Mouse (Mus musculus) fat pad, adult 2 months (tissue): ENCODE results near the gene Rras.
A peak's percentile ranks its signal among the peaks of the same experiment; 100 is the strongest.

Experiments used
- DNase-seq: peaks from one replicate; pipeline ENCODE4 v3.0.0-alpha.2; 2011; ENCODE audit warnings: low read depth, low spot score; ENCODE audit errors: extremely low read depth

Gene Rras

GRCm38 (mm10) chr7:45025601-45026220, 8.0 kb downstream of the Rras start:
- peak; percentile 97 for DNase-seq

- no peak for DNase-seq
Measured at GRCm38 (mm10) chr7:45026256-45026655, 8.5 kb downstream of the Rras start.

- DNase-seq = no peak
Measured at GRCm38 (mm10) chr7:45027761-45028160, 10.0 kb downstream of the Rras start.

GRCm38 (mm10) chr7:45028351-45028750, 10.6 kb downstream of the Rras start:
- DNase-seq = no peak

- no peak for DNase-seq
Measured at GRCm38 (mm10) chr7:45029995-45030394, 12.2 kb downstream of the Rras start.

- DNase-seq = no peak
Measured at GRCm38 (mm10) chr7:45030857-45031256, 13.1 kb downstream of the Rras start.

- DNase-seq = no peak
Measured at GRCm38 (mm10) chr7:45033722-45034359, 16.1 kb downstream of the Rras start.

GRCm38 (mm10) chr7:45035631-45036030, 17.9 kb downstream of the Rras start:
- DNase-seq = no peak

- DNase-seq = no peak
Measured at GRCm38 (mm10) chr7:45036702-45037101, 18.9 kb downstream of the Rras start.

- DNase-seq = no peak
Measured at GRCm38 (mm10) chr7:45037720-45038361, 20.1 kb downstream of the Rras start.

- no peak for DNase-seq
Measured at GRCm38 (mm10) chr7:45038411-45038810, 20.6 kb downstream of the Rras start.

- no peak for DNase-seq
Measured at GRCm38 (mm10) chr7:45040851-45041250, 23.1 kb downstream of the Rras start.

GRCm38 (mm10) chr7:45043307-45043706, 25.5 kb downstream of the Rras start:
- DNase-seq = no peak

GRCm38 (mm10) chr7:45045741-45046140, 28.0 kb downstream of the Rras start:
- DNase-seq = no peak

- DNase-seq = no peak
Measured at GRCm38 (mm10) chr7:45046853-45047350, 29.1 kb downstream of the Rras start.

- DNase-seq = no peak
Measured at GRCm38 (mm10) chr7:45047491-45047890, 29.7 kb downstream of the Rras start.

GRCm38 (mm10) chr7:45048001-45048890, 30.5 kb downstream of the Rras start:
- DNase-seq = no peak

GRCm38 (mm10) chr7:45048923-45049657, 31.3 kb downstream of the Rras start:
- DNase-seq = no peak

- no peak for DNase-seq
Measured at GRCm38 (mm10) chr7:45050945-45051600, 33.3 kb downstream of the Rras start.

GRCm38 (mm10) chr7:45051601-45051974, 33.8 kb downstream of the Rras start:
- DNase-seq = no peak
